Mouse (Mus musculus): ENCODE results near the gene Ghdc. TPM values are rescaled to one million over a fixed set of nuclear protein-coding genes. Genes with fewer than 3 reads are reported as not detected.

Ghdc gene
- polyA plus RNA-seq, 1 experiment from 2014 or later: 5.1 TPM

DNA sequence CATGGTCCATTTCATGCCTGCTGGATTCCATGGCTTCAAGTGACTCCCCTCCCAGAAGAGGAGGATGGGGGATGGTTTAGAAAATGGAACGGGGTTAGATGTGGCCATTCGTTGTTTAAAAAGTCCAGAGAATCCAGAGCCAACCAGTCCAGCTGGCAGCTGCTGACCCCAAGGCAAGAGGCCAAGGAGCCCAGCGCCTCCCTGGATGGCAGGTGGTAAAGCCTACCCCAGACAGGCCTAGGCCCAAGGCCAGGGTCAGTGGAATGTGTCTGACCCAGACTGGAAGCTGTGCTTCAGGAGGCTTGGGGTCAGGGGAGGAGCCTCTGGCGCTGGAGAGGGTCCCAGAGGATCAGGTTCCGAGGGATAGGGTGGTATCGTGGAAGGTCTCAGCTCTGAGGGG lies 29.4 kb downstream of the Ghdc start:
- 76% methylated on average over 6 of the region's 6 CpGs for WGBS
- Histone ChIP-seq H3K4me1 (peaks cover 16% of the 10 kb centered on the region), H3K27me3 (peaks cover 3% of the 10 kb centered on the region; the same call in 1 of the 2 replicates), H3K4me3 (no peak overlapping the region), H3K4me2 (replicated peaks) (no peak overlapping the region), H3K9me3 (no peaks in the 10 kb centered on the region), H3K9ac (replicated peaks) (no peak overlapping the region), H3K27ac (replicated peaks) (no peak overlapping the region), H3K36me3 (peaks cover 6% of the 10 kb centered on the region; the same call in 1 of the 2 replicates)
- ATAC-seq (ENCODE audit: low FRiP score, low read depth): no peak

DNA sequence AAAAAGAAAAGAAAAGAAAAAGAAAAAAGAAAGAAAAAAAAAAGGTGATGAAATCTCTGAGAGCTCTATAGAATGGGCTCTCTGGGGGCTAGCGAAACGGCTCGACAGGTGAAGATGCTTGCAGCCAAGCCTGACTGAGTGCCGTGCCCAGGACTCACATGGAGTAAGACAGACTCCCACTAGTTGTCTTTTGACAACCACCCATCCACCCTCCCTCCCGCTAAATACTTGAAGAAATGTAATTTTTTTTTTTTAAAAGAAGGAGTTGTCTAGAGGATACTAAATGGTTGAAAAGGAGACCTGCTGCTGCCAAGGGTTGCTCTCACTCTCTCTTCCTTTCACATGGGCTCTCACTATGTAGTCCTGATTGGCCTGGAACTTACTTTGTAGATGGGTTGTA lies 32.0 kb downstream of the Ghdc start:
- Histone ChIP-seq H3K36me3 (0 out of 2 replicates have a peak, but pooled peaks cover 3% of the 10 kb centered on the region), H3K9ac (replicated peaks) (peak overlapping the region; percentile 93; the same call in 1 of the 2 replicates), H3K27me3 (peaks cover 3% of the 10 kb centered on the region; the same call in 1 of the 2 replicates), H3K9me3 (no peaks in the 10 kb centered on the region), H3K4me3 (peak overlapping the region; percentile 96), H3K27ac (replicated peaks) (no peak overlapping the region), H3K4me1 (peaks cover 23% of the 10 kb centered on the region), H3K4me2 (replicated peaks) (peak overlapping the region; percentile 97)
- no peak for ATAC-seq (ENCODE audit: low FRiP score, low read depth)
- 18% methylated on average over 5 of the region's 5 CpGs for WGBS

DNA sequence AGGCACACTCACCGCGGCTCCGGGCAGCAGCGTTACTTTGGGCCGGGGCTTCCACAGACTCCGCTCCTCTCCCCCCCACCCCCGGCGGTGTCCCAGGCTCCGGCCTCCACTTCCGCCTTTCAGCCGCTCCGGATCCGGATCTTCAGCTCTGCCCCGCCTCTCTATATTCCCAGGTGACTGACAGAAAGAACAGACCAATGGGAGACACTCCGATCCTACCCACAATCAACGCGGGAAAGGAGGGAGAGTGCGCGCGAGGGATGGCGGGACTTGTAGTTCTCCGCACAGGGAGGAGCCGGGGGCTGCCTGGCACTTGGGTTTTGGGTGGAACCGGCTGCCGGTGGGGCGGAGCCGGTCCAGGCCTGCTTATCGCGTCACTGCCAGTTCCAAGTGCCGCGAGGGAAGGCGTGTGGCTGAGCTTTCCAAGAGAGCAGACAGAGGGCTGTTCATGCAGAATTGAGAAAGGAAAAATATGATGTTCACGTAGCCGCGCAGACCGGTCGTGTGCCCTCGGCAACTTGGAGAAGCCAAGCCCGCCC lies 32.6 kb downstream of the Ghdc start, which contains the start of gene Rab5c:
TSS of gene Rab5c (minus strand) at position 150 of the 539 bp plus-strand sequence.
- H3K36me3 ChIP-seq: peaks cover 7% of the 10 kb centered on the region
- no peaks in the 10 kb centered on the region for H3K9me3 ChIP-seq
- peak within 1 kb of the TSS; percentile 97 for H3K4me2 ChIP-seq (replicated peaks)
- H3K27me3 ChIP-seq: peaks cover 3% of the 10 kb centered on the region; the same call in 1 of the 2 replicates
- peaks cover 23% of the 10 kb centered on the region for H3K4me1 ChIP-seq
- WGBS: under 1% methylated on average over 37 of the region's 39 CpGs
- H3K4me3 ChIP-seq: peak within 1 kb of the TSS; percentile 96
- peak within 1 kb of the TSS; percentile 93 for H3K9ac ChIP-seq (replicated peaks)
- peak within 1 kb of the TSS; percentile 46 for H3K27ac ChIP-seq (replicated peaks)
- peak; percentile 99 for ATAC-seq (ENCODE audit: low FRiP score, low read depth)

DNA sequence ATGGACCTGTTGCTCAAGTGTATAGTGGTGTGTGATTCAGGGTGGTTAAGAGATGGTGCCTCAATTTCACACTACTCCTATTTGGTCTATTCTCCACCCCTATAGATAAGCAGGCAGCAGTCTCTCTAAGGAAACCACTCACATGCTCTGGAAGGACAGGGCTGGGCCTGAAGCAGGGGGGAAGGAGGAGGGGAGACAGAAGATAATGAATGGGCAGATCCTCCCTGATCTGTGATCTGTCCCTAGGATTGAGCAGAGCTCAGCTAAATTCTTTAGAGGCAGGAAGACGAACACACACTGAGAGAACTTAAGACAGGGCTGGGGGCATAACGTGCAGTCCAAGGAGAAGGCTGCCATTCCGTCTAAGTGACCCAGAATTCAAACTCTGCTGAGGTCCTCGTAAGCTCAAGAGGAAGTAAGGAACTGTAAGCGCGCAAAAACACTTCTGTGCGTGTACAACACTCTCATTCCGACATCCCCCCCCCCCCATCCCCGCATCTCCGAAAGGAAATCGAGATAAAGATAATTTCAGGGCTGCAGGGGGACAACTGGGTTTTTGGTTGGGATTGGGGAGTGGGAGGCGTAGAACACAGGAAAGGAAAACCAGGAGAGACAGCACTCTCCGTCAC lies 33.5 kb downstream of the Ghdc start:
- no peaks in the 10 kb centered on the region for H3K9me3 ChIP-seq
- H3K27ac ChIP-seq (replicated peaks): no peak overlapping the region
- 5% methylated on average over 13 of the region's 13 CpGs for WGBS
- H3K4me2 ChIP-seq (replicated peaks): peak overlapping the region; percentile 97
- peak overlapping the region; percentile 93 for H3K9ac ChIP-seq (replicated peaks)
- no peak for ATAC-seq (ENCODE audit: low FRiP score, low read depth)
- H3K27me3 ChIP-seq: peaks cover 3% of the 10 kb centered on the region; the same call in 1 of the 2 replicates
- H3K4me1 ChIP-seq: peaks cover 23% of the 10 kb centered on the region
- peak overlapping the region; percentile 96 for H3K4me3 ChIP-seq
- peaks cover 16% of the 10 kb centered on the region for H3K36me3 ChIP-seq

DNA sequence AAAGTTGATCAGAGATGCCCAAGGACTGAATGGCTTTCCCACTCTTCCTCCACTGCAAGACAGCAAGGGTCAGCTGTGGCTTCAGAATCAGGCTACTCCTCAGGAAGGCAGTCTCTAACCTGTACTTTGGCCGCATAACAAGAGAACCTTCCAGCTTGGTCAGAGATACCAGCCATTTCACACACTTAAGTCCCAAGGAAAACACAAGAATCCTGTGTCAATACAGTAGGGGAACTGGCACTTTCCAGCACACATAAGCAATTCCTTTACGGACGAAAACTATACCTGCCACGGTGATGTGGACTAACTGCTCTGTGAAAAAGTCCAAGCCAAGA lies 34.0 kb downstream of the Ghdc start:
- Histone ChIP-seq H3K4me3 (peak overlapping the region; percentile 96), H3K4me1 (peaks cover 23% of the 10 kb centered on the region), H3K27ac (replicated peaks) (no peak overlapping the region), H3K9ac (replicated peaks) (peak overlapping the region; percentile 93; the same call in 1 of the 2 replicates), H3K9me3 (no peaks in the 10 kb centered on the region), H3K4me2 (replicated peaks) (peak overlapping the region; percentile 97), H3K36me3 (peaks cover 17% of the 10 kb centered on the region), H3K27me3 (peaks cover 3% of the 10 kb centered on the region; the same call in 1 of the 2 replicates)
- WGBS: 81% methylated on average over 4 of the region's 4 CpGs
- no peak for ATAC-seq (ENCODE audit: low FRiP score, low read depth)

DNA sequence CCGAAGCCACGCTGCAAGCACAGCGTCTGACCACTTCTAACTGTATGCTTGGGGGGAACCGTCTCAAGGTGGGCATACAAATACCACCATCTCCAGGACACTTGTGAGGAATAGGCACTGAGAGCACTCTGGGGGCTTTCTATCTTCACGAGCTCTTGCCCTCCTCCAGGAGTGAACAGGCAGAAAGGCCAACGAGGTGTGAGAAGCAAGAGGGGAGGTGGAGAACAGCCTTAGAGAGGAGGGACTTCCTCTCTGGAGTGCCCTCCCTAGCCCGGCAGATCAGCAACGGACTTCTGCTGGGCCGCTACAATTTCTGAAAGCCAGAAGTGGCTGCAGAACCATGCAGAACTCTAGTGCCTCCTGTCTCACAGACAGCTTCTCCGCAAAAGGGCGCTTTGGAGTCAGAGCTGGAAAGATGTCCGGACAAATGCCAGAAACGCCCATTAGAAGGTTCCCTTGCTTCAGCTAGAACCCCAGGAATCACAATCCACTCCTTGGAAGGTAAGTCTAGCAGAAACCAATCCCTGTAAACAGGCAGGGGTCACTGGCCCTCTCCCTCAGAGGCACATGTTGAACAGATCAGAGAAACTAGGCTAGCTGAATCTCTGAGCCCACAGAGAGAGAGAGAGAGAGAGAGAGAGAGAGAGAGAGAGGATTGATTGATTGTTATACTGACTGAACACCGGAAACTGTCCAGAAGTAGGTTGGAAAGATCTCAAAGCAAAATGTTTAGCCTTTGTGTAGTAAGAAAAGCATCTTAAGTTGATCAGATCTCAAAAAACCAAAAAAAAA lies 34.6 kb downstream of the Ghdc start:
- H3K27ac ChIP-seq (replicated peaks): no peak overlapping the region
- H3K4me3 ChIP-seq: no peak overlapping the region
- H3K27me3 ChIP-seq: no peaks in the 10 kb centered on the region
- no peak for ATAC-seq (ENCODE audit: low FRiP score, low read depth)
- H3K9ac ChIP-seq (replicated peaks): no peak overlapping the region; the same call in 1 of the 2 replicates
- H3K4me1 ChIP-seq: peaks cover 23% of the 10 kb centered on the region
- peaks cover 13% of the 10 kb centered on the region for H3K36me3 ChIP-seq
- H3K4me2 ChIP-seq (replicated peaks): no peak overlapping the region
- H3K9me3 ChIP-seq: no peaks in the 10 kb centered on the region
- 81% methylated on average over 14 of the region's 14 CpGs for WGBS

DNA sequence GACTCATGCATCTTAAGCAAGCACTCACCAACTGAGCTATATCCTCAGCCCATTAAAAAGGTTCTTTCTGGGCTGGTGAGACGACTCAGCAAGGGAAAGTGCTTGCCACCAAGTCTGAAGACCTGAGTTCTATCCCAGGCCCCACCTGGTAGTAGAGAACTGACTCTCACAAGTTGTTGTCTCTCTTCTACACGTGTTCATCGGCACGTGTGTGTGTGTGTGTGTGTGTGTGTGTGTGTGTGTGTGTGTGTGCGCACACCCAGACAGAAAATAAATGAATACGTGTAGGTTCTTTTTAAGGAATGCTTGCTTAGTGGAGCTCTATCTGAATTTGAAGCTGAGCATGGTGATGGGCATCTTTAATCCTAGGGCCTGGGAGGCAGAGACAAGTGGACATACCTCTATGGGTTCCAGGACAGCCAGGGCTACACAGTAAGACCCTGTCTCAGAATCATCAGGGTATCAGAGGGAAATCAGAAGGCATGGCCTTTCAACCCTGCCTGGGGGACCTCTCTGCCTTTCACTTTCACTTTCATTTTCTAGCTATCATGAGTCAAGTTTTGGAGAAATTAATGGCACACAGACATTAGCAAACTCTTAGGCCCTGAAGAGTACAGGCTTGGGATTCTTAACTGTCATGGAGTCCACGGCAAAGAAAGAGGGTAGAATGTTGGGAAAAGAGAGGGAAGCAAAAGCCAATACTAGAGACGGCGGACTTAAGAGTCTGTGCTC lies 35.5 kb downstream of the Ghdc start:
- H3K9ac ChIP-seq (replicated peaks): no peak overlapping the region

DNA sequence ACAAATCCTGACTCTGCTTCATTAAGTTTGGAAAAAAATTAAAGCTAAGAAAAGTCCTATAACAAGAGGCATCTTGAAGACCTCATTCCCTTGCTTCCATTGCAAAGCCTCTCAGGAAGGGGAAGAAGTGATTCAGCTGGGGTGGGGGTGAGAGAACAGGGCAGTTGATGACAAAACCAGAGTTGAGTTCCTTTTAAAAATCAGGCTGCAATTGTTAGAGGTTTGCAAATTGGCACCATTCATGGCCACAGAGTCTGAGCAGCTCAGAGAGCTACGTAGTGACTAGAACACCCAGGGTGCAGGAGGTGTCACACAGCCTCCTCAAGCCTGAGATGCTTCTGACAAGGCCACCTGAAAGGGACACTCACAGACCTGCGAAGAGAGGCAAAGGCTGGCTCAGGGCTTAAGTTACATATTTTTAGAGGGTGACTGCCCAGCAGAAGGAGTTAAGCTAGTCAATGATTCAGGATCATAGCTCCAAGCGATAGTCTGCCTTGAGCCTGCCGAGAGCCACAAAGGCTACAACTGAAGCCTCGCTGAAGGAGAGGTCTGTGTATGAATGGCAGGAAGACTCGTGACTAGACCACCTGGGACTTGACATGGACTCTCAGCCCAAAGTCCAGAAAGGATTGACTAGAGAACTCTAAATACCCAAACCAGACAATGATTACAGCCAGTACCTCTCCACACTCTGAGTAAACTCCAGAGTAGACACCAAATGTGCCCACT lies 40.1 kb downstream of the Ghdc start:
- 0 out of 2 replicates have a peak, but pooled peaks cover 1% of the 10 kb centered on the region for H3K4me1 ChIP-seq
- no peak overlapping the region for H3K27ac ChIP-seq (replicated peaks)
- H3K4me2 ChIP-seq (replicated peaks): no peak overlapping the region
- ATAC-seq (ENCODE audit: low FRiP score, low read depth): no peak
- H3K4me3 ChIP-seq: no peak overlapping the region
- no peaks in the 10 kb centered on the region for H3K9me3 ChIP-seq
- peaks cover 28% of the 10 kb centered on the region for H3K36me3 ChIP-seq
- H3K9ac ChIP-seq (replicated peaks): no peak overlapping the region
- no peaks in the 10 kb centered on the region for H3K27me3 ChIP-seq
- 87% methylated on average over 6 of the region's 6 CpGs for WGBS

More for the DNA sequence above, 35.5 kb downstream of the Ghdc start:
- Histone ChIP-seq H3K36me3 (peaks cover 13% of the 10 kb centered on the region), H3K27me3 (no peaks in the 10 kb centered on the region), H3K4me1 (peaks cover 23% of the 10 kb centered on the region), H3K9me3 (no peaks in the 10 kb centered on the region), H3K27ac (replicated peaks) (no peak overlapping the region), H3K4me3 (no peak overlapping the region), H3K4me2 (replicated peaks) (no peak overlapping the region)
- no peak for ATAC-seq (ENCODE audit: low FRiP score, low read depth)
- 94% methylated on average over 9 of the region's 9 CpGs for WGBS

DNA sequence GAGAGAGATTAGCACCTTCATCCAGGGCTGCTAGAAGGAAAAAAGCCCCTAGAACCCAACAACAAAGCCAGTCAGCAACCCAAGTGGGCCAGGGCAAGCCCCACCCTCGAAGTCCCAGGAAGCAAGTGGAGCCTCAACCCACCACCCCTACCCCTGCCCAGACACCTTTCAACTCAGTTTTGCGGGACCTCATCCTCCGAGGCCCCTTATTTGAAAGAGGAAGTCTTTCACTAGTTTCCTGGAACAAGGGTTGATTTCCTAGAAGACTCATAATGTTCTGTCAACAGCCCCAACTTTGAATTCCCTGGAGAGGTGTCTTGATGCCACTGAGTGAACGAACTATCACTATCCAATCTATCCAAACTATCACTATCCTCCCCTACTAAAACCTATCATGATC lies 40.8 kb downstream of the Ghdc start:
- H3K9me3 ChIP-seq: no peaks in the 10 kb centered on the region
- 93% methylated on average over 4 of the region's 4 CpGs for WGBS
- no peak overlapping the region for H3K27ac ChIP-seq (replicated peaks)
- no peak for ATAC-seq (ENCODE audit: low FRiP score, low read depth)
- no peak overlapping the region for H3K9ac ChIP-seq (replicated peaks)
- no peak overlapping the region for H3K4me2 ChIP-seq (replicated peaks)
- H3K4me1 ChIP-seq: no peaks in the 10 kb centered on the region
- H3K27me3 ChIP-seq: no peaks in the 10 kb centered on the region
- H3K36me3 ChIP-seq: peaks cover 28% of the 10 kb centered on the region
- no peak overlapping the region for H3K4me3 ChIP-seq

DNA sequence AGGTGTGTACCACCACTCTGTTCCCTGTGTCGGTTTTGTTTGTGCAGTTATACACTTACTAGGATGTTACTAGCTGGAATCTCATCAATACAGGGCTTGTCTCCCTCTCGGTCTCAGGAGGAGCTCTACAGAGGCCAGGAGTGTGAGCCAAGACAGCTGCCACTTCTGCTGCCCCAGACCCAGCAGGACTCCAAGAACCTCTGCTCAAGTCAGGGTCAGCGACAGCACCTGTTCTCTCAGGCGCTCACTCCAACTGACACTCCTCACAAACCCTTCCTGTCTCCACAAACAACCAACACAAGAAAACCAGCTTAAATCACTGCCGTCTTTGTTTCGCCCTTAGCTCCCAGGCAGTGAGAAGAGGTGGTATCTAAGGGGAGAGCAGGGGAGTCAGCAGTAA lies 42.2 kb downstream of the Ghdc start:
- H3K9ac ChIP-seq (replicated peaks): no peak overlapping the region
- peaks cover 28% of the 10 kb centered on the region for H3K36me3 ChIP-seq
- H3K4me2 ChIP-seq (replicated peaks): no peak overlapping the region
- no peaks in the 10 kb centered on the region for H3K27me3 ChIP-seq
- 88% methylated on average over 6 of the region's 6 CpGs for WGBS
- no peak for ATAC-seq (ENCODE audit: low FRiP score, low read depth)
- no peak overlapping the region for H3K4me3 ChIP-seq
- no peaks in the 10 kb centered on the region for H3K4me1 ChIP-seq
- no peak overlapping the region for H3K27ac ChIP-seq (replicated peaks)
- H3K9me3 ChIP-seq: no peaks in the 10 kb centered on the region

DNA sequence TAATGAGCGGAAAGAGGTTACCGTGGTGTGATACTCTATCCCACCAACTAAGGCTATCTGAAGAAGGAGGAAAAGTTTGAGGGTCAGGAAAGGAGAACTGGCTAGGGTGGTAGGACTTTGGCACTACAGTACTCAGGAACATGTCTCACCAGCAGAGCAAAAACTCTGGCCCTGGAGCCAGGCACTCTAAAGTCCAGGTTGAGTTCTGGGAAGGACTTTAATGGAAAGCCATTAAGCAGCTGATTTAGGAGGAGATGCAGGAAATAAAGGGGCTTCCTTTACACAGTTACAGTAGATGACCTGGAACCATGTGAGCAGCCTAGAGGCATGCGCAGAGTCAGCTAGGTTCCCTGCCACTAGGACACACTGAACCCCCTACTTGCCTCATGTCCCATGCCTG lies 43.6 kb downstream of the Ghdc start:
- Histone ChIP-seq H3K4me2 (replicated peaks) (no peak overlapping the region), H3K36me3 (peaks cover 15% of the 10 kb centered on the region), H3K9ac (replicated peaks) (no peak overlapping the region), H3K4me3 (no peak overlapping the region), H3K9me3 (no peaks in the 10 kb centered on the region), H3K4me1 (peaks cover 4% of the 10 kb centered on the region), H3K27me3 (no peaks in the 10 kb centered on the region), H3K27ac (replicated peaks) (no peak overlapping the region)
- no peak for ATAC-seq (ENCODE audit: low FRiP score, low read depth)
- 98% methylated on average over 3 of the region's 3 CpGs for WGBS

Data from midbrain, embryonic 12.5 days (tissue).